Mouse (Mus musculus) thymus, adult 2 months (tissue): Measurements from ENCODE around the gene Slc22a27.
"Not testable (repeated sequence)": the region's sequence is repeated elsewhere in the genome, so short reads cannot be mapped to it uniquely, and the experiment has no call there.

Source experiments
- CTCF ChIP-seq: fragments of 200-500 bp; IDR thresholded peaks from 2 replicates; pipeline ENCODE4 v1.5.1; 2012; ENCODE audit warnings: mild to moderate bottlenecking, control low read depth, low read length, moderate library complexity, borderline replicate concordance; ENCODE audit not compliant: control insufficient read depth, poor library complexity, insufficient read depth; ENCODE audit errors: extremely low read depth
- POLR2A ChIP-seq: fragments of 200-500 bp; IDR thresholded peaks from 2 replicates; pipeline ENCODE4 v1.6.1; 2012; ENCODE audit warnings: mild to moderate bottlenecking, low read length, control low read depth, moderate library complexity; ENCODE audit not compliant: control insufficient read depth, poor library complexity, insufficient read depth; ENCODE audit errors: extremely low read depth

GRCm38 (mm10) chr19:8011596-8011995 lies 45.8 kb upstream of the Slc22a27 start:
- TF ChIP-seq POLR2A, CTCF: not testable (repeated sequence)
